Mouse (Mus musculus): ENCODE results near the gene Naga. TPM values are rescaled to one million over a fixed set of nuclear protein-coding genes. Genes with fewer than 3 reads are reported as not detected.

The Naga gene
- total and polyA plus RNA-seq, 2 experiments = 30.1 to 67.0 TPM

GRCm38 (mm10) chr15:82339150-82339549, 425 bp upstream of the Naga start:
- peak overlapping the region; percentile 23; the same call in 1 of the 2 replicates for H3K9ac ChIP-seq (ENCODE audit: low read depth, low read length)
- TF ChIP-seq POLR2A (IDR thresholded peaks at IDR 0.05; ENCODE audit: extremely low read depth, insufficient read depth, low read length) (no peak), CTCF (IDR thresholded peaks at IDR 0.05; ENCODE audit: low read depth, low read length) (no peak)
- peaks cover 3% of the 10 kb centered on the region; the same call in 1 of the 2 replicates for H3K36me3 ChIP-seq (ENCODE audit: control insufficient read depth, insufficient read depth, low read length)
- WGBS = 52% methylated on average over 10 of the region's 10 CpGs
- peak overlapping the region; percentile 35; the same call in 1 of the 2 replicates for H3K4me3 ChIP-seq (ENCODE audit: insufficient read depth, low read depth, low read length)
- H3K4me1 ChIP-seq (ENCODE audit: control insufficient read depth, insufficient read depth, low read length) = peaks cover 4% of the 10 kb centered on the region; the same call in 1 of the 2 replicates
- no peak for DNase-seq (ENCODE audit: extremely low read depth, low read depth, low spot score)
- no peak overlapping the region for H3K27ac ChIP-seq (replicated peaks; ENCODE audit: insufficient read depth, low read depth, low read length)
- H3K79me2 ChIP-seq (ENCODE audit: control insufficient read depth, insufficient read depth, low read length) = no peaks in the 10 kb centered on the region
- H3K27me3 ChIP-seq (ENCODE audit: control insufficient read depth, insufficient read depth, low read length) = no peaks in the 10 kb centered on the region

- H3K9ac ChIP-seq (ENCODE audit: low read depth, low read length) = peak overlapping the region; percentile 74
- WGBS = 36% methylated on average over 4 of the region's 4 CpGs
- TF ChIP-seq POLR2A (IDR thresholded peaks at IDR 0.05; ENCODE audit: extremely low read depth, insufficient read depth, low read length) = no peak
- TF ChIP-seq CTCF (IDR thresholded peaks at IDR 0.05; ENCODE audit: low read depth, low read length) = no peak
- H3K36me3 ChIP-seq (ENCODE audit: control insufficient read depth, insufficient read depth, low read length) = peaks cover 3% of the 10 kb centered on the region; the same call in 1 of the 2 replicates
- H3K4me3 ChIP-seq (ENCODE audit: insufficient read depth, low read depth, low read length) = peak overlapping the region; percentile 63
- H3K27me3 ChIP-seq (ENCODE audit: control insufficient read depth, insufficient read depth, low read length) = no peaks in the 10 kb centered on the region
- H3K4me1 ChIP-seq (ENCODE audit: control insufficient read depth, insufficient read depth, low read length) = peaks cover 4% of the 10 kb centered on the region; the same call in 1 of the 2 replicates
- no peak overlapping the region for H3K27ac ChIP-seq (replicated peaks; ENCODE audit: insufficient read depth, low read depth, low read length)
- DNase-seq (ENCODE audit: extremely low read depth, low read depth, low spot score) = no peak
- no peaks in the 10 kb centered on the region for H3K79me2 ChIP-seq (ENCODE audit: control insufficient read depth, insufficient read depth, low read length)
These were observed 850 bp downstream of the Naga start for GRCm38 (mm10) chr15:82337875-82338274.

GRCm38 (mm10) chr15:82336629-82337028, 2.1 kb downstream of the Naga start:
- H3K27ac ChIP-seq (replicated peaks; ENCODE audit: insufficient read depth, low read depth, low read length) = no peak overlapping the region
- H3K4me3 ChIP-seq (ENCODE audit: insufficient read depth, low read depth, low read length) = no peak overlapping the region
- H3K79me2 ChIP-seq (ENCODE audit: control insufficient read depth, insufficient read depth, low read length) = no peaks in the 10 kb centered on the region
- 97% methylated on average over 12 of the region's 12 CpGs for WGBS
- peaks cover 4% of the 10 kb centered on the region; the same call in 1 of the 2 replicates for H3K4me1 ChIP-seq (ENCODE audit: control insufficient read depth, insufficient read depth, low read length)
- DNase-seq (ENCODE audit: extremely low read depth, low read depth, low spot score) = no peak
- peaks cover 5% of the 10 kb centered on the region; the same call in 1 of the 2 replicates for H3K36me3 ChIP-seq (ENCODE audit: control insufficient read depth, insufficient read depth, low read length)
- no peak overlapping the region for H3K9ac ChIP-seq (ENCODE audit: low read depth, low read length)
- no peaks in the 10 kb centered on the region for H3K27me3 ChIP-seq (ENCODE audit: control insufficient read depth, insufficient read depth, low read length)
- TF ChIP-seq CTCF (IDR thresholded peaks at IDR 0.05; ENCODE audit: low read depth, low read length) = no peak

- TF ChIP-seq CTCF (IDR thresholded peaks at IDR 0.05; ENCODE audit: low read depth, low read length) (no peak), POLR2A (IDR thresholded peaks at IDR 0.05; ENCODE audit: extremely low read depth, insufficient read depth, low read length) (no peak)
- H3K27me3 ChIP-seq (ENCODE audit: control insufficient read depth, insufficient read depth, low read length) = no peaks in the 10 kb centered on the region
- H3K79me2 ChIP-seq (ENCODE audit: control insufficient read depth, insufficient read depth, low read length) = no peaks in the 10 kb centered on the region
- 99% methylated on average over 4 of the region's 4 CpGs for WGBS
- no peak overlapping the region for H3K9ac ChIP-seq (ENCODE audit: low read depth, low read length)
- peaks cover 6% of the 10 kb centered on the region; the same call in 1 of the 2 replicates for H3K36me3 ChIP-seq (ENCODE audit: control insufficient read depth, insufficient read depth, low read length)
- no peak overlapping the region for H3K4me3 ChIP-seq (ENCODE audit: insufficient read depth, low read depth, low read length)
- DNase-seq (ENCODE audit: extremely low read depth, low read depth, low spot score) = no peak
- H3K27ac ChIP-seq (replicated peaks; ENCODE audit: insufficient read depth, low read depth, low read length) = no peak overlapping the region
- peaks cover 4% of the 10 kb centered on the region; the same call in 1 of the 2 replicates for H3K4me1 ChIP-seq (ENCODE audit: control insufficient read depth, insufficient read depth, low read length)
These were observed 3.5 kb downstream of the Naga start for GRCm38 (mm10) chr15:82335194-82335593.

- TF ChIP-seq CTCF (IDR thresholded peaks at IDR 0.05; ENCODE audit: low read depth, low read length) (no peak), POLR2A (IDR thresholded peaks at IDR 0.05; ENCODE audit: extremely low read depth, insufficient read depth, low read length) (no peak)
- Histone ChIP-seq H3K36me3 (ENCODE audit: control insufficient read depth, insufficient read depth, low read length) (peaks cover 4% of the 10 kb centered on the region; the same call in 1 of the 2 replicates), H3K27me3 (ENCODE audit: control insufficient read depth, insufficient read depth, low read length) (no peaks in the 10 kb centered on the region), H3K79me2 (ENCODE audit: control insufficient read depth, insufficient read depth, low read length) (no peaks in the 10 kb centered on the region), H3K9ac (ENCODE audit: low read depth, low read length) (no peak overlapping the region), H3K4me1 (ENCODE audit: control insufficient read depth, insufficient read depth, low read length) (no peaks in the 10 kb centered on the region), H3K4me3 (ENCODE audit: insufficient read depth, low read depth, low read length) (no peak overlapping the region), H3K27ac (replicated peaks; ENCODE audit: insufficient read depth, low read depth, low read length) (no peak overlapping the region)
- DNase-seq (ENCODE audit: extremely low read depth, low read depth, low spot score) = no peak
- WGBS = 85% methylated on average over 2 of the region's 2 CpGs
These were observed 13.3 kb downstream of the Naga start for GRCm38 (mm10) chr15:82325382-82325781.

GRCm38 (mm10) chr15:82322195-82322594, 16.5 kb downstream of the Naga start:
- WGBS = 80% methylated on average over 8 of the region's 8 CpGs
- no peak overlapping the region for H3K4me3 ChIP-seq (ENCODE audit: insufficient read depth, low read depth, low read length)
- H3K79me2 ChIP-seq (ENCODE audit: control insufficient read depth, insufficient read depth, low read length) = no peaks in the 10 kb centered on the region
- H3K27me3 ChIP-seq (ENCODE audit: control insufficient read depth, insufficient read depth, low read length) = no peaks in the 10 kb centered on the region
- H3K4me1 ChIP-seq (ENCODE audit: control insufficient read depth, insufficient read depth, low read length) = no peaks in the 10 kb centered on the region
- no peak overlapping the region for H3K9ac ChIP-seq (ENCODE audit: low read depth, low read length)
- DNase-seq (ENCODE audit: extremely low read depth, low read depth, low spot score) = no peak
- TF ChIP-seq POLR2A (IDR thresholded peaks at IDR 0.05; ENCODE audit: extremely low read depth, insufficient read depth, low read length) (no peak), CTCF (IDR thresholded peaks at IDR 0.05; ENCODE audit: low read depth, low read length) (no peak)
- no peaks in the 10 kb centered on the region for H3K36me3 ChIP-seq (ENCODE audit: control insufficient read depth, insufficient read depth, low read length)
- H3K27ac ChIP-seq (replicated peaks; ENCODE audit: insufficient read depth, low read depth, low read length) = no peak overlapping the region
